ENCODE assay signal across 7 mouse cellular contexts in the genomic region with DNA sequence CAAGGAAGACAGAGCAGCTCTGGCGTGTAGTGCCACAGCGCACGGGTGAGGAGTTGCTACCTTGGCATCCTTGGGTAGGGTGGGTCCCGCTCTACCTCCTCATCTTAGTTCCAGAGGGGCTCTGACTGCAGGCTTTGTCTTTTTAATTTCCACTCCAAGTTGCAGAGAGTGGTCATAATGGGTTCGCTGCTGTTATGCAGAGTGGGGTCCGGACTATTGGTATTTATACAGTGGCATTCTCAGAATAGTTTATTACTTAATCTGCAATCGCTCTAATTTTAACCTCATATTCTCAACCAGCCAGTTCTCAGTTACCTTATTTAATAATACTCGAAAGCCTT. TPM values are rescaled to one million over a fixed set of nuclear protein-coding genes. Genes with fewer than 3 reads are reported as not detected.
DNase-seq lines count a peak whose midpoint lies in the region; ATAC-seq and TF ChIP-seq lines count a peak whose summit lies in the region.

No protein-coding gene starts in this region.

- TF ChIP-seq POLR2A in lung, adult 2 months (IDR thresholded peaks at IDR 0.05; ENCODE audit: borderline replicate concordance, extremely low read depth, low read depth, low read length): no peak

- H3K36me3 ChIP-seq in lung, postnatal 0 days (ENCODE audit: insufficient read depth, low read length): no peaks in the 10 kb centered on the region
- H3K36me3 ChIP-seq in forebrain, embryonic 14.5 days (ENCODE audit: control insufficient read depth, insufficient read depth, low read length): no peaks in the 10 kb centered on the region
- H3K36me3 ChIP-seq in limb, embryonic 15.5 days: no peaks in the 10 kb centered on the region
- H3K36me3 ChIP-seq in stomach, embryonic 15.5 days: no peaks in the 10 kb centered on the region

- no peak for TF ChIP-seq EP300 in lung, postnatal 0 days (IDR thresholded peaks at IDR 0.05)

- no peak for ATAC-seq in lung, postnatal 0 days
- no peak; the same call in 1 of the 2 replicates for ATAC-seq in forebrain, embryonic 14.5 days
- no peak for ATAC-seq in limb, embryonic 15.5 days (ENCODE audit: insufficient number of reproducible peaks, low FRiP score, low TSS enrichment, low read depth)
- ATAC-seq in stomach, embryonic 15.5 days (ENCODE audit: insufficient read depth, low FRiP score, low read depth): no peak; the same call in 1 of the 2 replicates

- H3K27me3 ChIP-seq in lung, postnatal 0 days (replicated peaks; ENCODE audit: insufficient read depth, low read length): peaks cover 2% of the 10 kb centered on the region; the same call in 1 of the 2 replicates
- H3K27me3 ChIP-seq in forebrain, embryonic 14.5 days (replicated peaks; ENCODE audit: control insufficient read depth, insufficient read depth, low read length): no peaks in the 10 kb centered on the region
- peaks cover 20% of the 10 kb centered on the region for H3K27me3 ChIP-seq in limb, embryonic 15.5 days
- H3K27me3 ChIP-seq in stomach, embryonic 15.5 days (replicated peaks): peaks cover 8% of the 10 kb centered on the region; the same call in 1 of the 2 replicates

- H3K27ac ChIP-seq in lung, postnatal 0 days (ENCODE audit: low read length): no peak overlapping the region
- no peak overlapping the region for H3K27ac ChIP-seq in forebrain, embryonic 14.5 days (ENCODE audit: low read depth, low read length)
- H3K27ac ChIP-seq in limb, embryonic 15.5 days: no peak overlapping the region
- H3K27ac ChIP-seq in stomach, embryonic 15.5 days: no peak overlapping the region

- peak overlapping the region; percentile 53 for H3K4me2 ChIP-seq in lung, postnatal 0 days (replicated peaks; ENCODE audit: low read depth, low read length)
- peak overlapping the region; percentile 67 for H3K4me2 ChIP-seq in forebrain, embryonic 14.5 days (ENCODE audit: low read length)
- H3K4me2 ChIP-seq in limb, embryonic 15.5 days: peak overlapping the region; percentile 69
- peak overlapping the region; percentile 49 for H3K4me2 ChIP-seq in stomach, embryonic 15.5 days

- H3K4me1 ChIP-seq in lung, postnatal 0 days (ENCODE audit: insufficient read depth, low read depth, low read length): no peaks in the 10 kb centered on the region
- no peaks in the 10 kb centered on the region for H3K4me1 ChIP-seq in lung, adult 2 months (ENCODE audit: control insufficient read depth, insufficient read depth, low read length)
- H3K4me1 ChIP-seq in forebrain, embryonic 14.5 days (ENCODE audit: control insufficient read depth, insufficient read depth, low read length): 0 out of 2 replicates have a peak, but pooled peaks cover 5% of the 10 kb centered on the region
- peaks cover 5% of the 10 kb centered on the region for H3K4me1 ChIP-seq in limb, embryonic 15.5 days
- H3K4me1 ChIP-seq in stomach, embryonic 15.5 days: no peaks in the 10 kb centered on the region

- 24% methylated on average over 8 of the region's 8 CpGs for WGBS in lung, postnatal 0 days
- WGBS in lung, adult 2 months: 25% methylated on average over 8 of the region's 8 CpGs
- 16% methylated on average over 8 of the region's 8 CpGs for WGBS in forebrain, embryonic 14.5 days
- 17% methylated on average over 8 of the region's 8 CpGs for WGBS in limb, embryonic 15.5 days
- 21% methylated on average over 8 of the region's 8 CpGs for WGBS in stomach, embryonic 15.5 days

- peak overlapping the region; percentile 33 for H3K4me3 ChIP-seq in lung, postnatal 0 days (ENCODE audit: low read depth, low read length)
- no peak overlapping the region for H3K4me3 ChIP-seq in lung, adult 2 months (replicated peaks; ENCODE audit: extremely low read depth, low read depth, low read length)
- H3K4me3 ChIP-seq in forebrain, embryonic 14.5 days (ENCODE audit: low read depth, low read length): peak overlapping the region; percentile 56
- peak overlapping the region; percentile 44 for H3K4me3 ChIP-seq in limb, embryonic 15.5 days
- peak overlapping the region; percentile 35 for H3K4me3 ChIP-seq in stomach, embryonic 15.5 days (replicated peaks)

- no peak for TF ChIP-seq CTCF in lung, postnatal 0 days (IDR thresholded peaks at IDR 0.05)
- no peak for TF ChIP-seq CTCF in lung, adult 2 months (IDR thresholded peaks at IDR 0.05; ENCODE audit: insufficient read depth, low read length)

- no peak overlapping the region for H3K9ac ChIP-seq in lung, postnatal 0 days (replicated peaks; ENCODE audit: low read depth)
- H3K9ac ChIP-seq in forebrain, embryonic 14.5 days (ENCODE audit: low read length): peak overlapping the region; percentile 83
- peak overlapping the region; percentile 33; the same call in 1 of the 2 replicates for H3K9ac ChIP-seq in limb, embryonic 15.5 days
- H3K9ac ChIP-seq in stomach, embryonic 15.5 days: no peak overlapping the region

- no peaks in the 10 kb centered on the region for H3K9me3 ChIP-seq in lung, postnatal 0 days (ENCODE audit: low read length)
- no peaks in the 10 kb centered on the region for H3K9me3 ChIP-seq in forebrain, embryonic 14.5 days (replicated peaks; ENCODE audit: control insufficient read depth, low read length)
- no peaks in the 10 kb centered on the region for H3K9me3 ChIP-seq in limb, embryonic 15.5 days
- H3K9me3 ChIP-seq in stomach, embryonic 15.5 days: no peaks in the 10 kb centered on the region

- no peak for DNase-seq in lung, postnatal 0 days (ENCODE audit: low spot score)
- DNase-seq in lung, adult 2 months: no peak
- DNase-seq in forebrain, embryonic 14.5 days (ENCODE audit: low spot score): peak; percentile 35
- no peak for DNase-seq in adrenal gland, adult (ENCODE audit: inconsistent age in 2 of 2, low spot score in 1 of 2)
- DNase-seq in kidney, postnatal 10 days: no peak

RNA-seq across cellular contexts. Expression of gene Sacs, which starts 0.4 kb away (rescaled TPM):
- polyA plus RNA-seq in lung, postnatal 0 days (2015; fragmentation: Nextera tagmentation; extraction: Ambion mirVana): 0.75 and 1.00 TPM in 2 replicates
- 0.51 and 1.2 TPM in 2 replicates for polyA plus RNA-seq in lung, adult 2 months (2012; rRNA removed)
- polyA plus RNA-seq in forebrain, embryonic 14.5 days (2014; fragmentation: Nextera tagmentation; extraction: Ambion mirVana): 7.9 and 10.5 TPM in 2 replicates
- polyA plus RNA-seq in limb, embryonic 15.5 days (2015; fragmentation: Nextera tagmentation; extraction: Ambion mirVana): 2.4 and 2.5 TPM in 2 replicates
- 2.4 TPM in 2 replicates for polyA plus RNA-seq in stomach, embryonic 15.5 days (2015; fragmentation: Nextera tagmentation; extraction: Ambion mirVana)

Comparison
In these comparisons a context has a peak if more than half of its experiments do, and no peak if none do; other contexts are left out.
1. H3K9ac ChIP-seq: peak in forebrain, embryonic 14.5 days (single experiment) and limb, embryonic 15.5 days (single experiment); none in lung, postnatal 0 days (single experiment) and stomach, embryonic 15.5 days (single experiment).
2. Peak in every context shown above with its lines, with median percentiles within 50 percentile points of each other: H3K4me2 ChIP-seq.